Mouse (Mus musculus) gastrocnemius, adult 2 months (tissue): ENCODE results near the gene Olfr545. TPM values are rescaled to one million over a fixed set of nuclear protein-coding genes. Genes with fewer than 3 reads are reported as not detected.

ENCODE experiments used
- DNase-seq: peaks from one replicate; pipeline ENCODE4 v3.0.0; 2022
- H3K27ac ChIP-seq: fragments of 200-600 bp; 2 replicates; pipeline ENCODE4 v1.8.1; 2022; ENCODE audit warnings: mild to moderate bottlenecking
- H3K4me3 ChIP-seq: fragments of 200-600 bp; 2 replicates; pipeline ENCODE4 v1.8.1; 2022; ENCODE audit warnings: mild to moderate bottlenecking, moderate library complexity
- CTCF ChIP-seq: fragments of 200-600 bp; IDR thresholded peaks from 2 replicates; pipeline ENCODE4 v1.8.1; 2022; ENCODE audit warnings: antibody characterized with exemption, mild to moderate bottlenecking, moderate library complexity
- intact Hi-C: fragments of 180-260 bp; cut with DNase I; formaldehyde crosslinking; loops from one replicate; pipeline ENCODE4 v1.15.1; 2025
- long read RNA-seq, 2 experiments: library from polyadenylated mRNA; stranded (forward); transcript quantifications; one replicate each; pipeline ENCODE4 v2.0.0; 2021
- total RNA-seq, 2 experiments: library from RNA; stranded (reverse); gene quantifications; 2 replicates each; pipeline ENCODE4 v1.2.3; 2021

Gene Olfr545
- total RNA-seq, result not detected
- long read RNA-seq, experiment 1, result 0 reads
- long read RNA-seq, experiment 2, result 0 reads

GRCm38 (mm10) chr7:102499473-102499872 lies at the start of gene Olfr545:
TSS of gene Olfr545 (minus strand) at chr7:102499573.
- no peak within 1 kb of the TSS for H3K27ac ChIP-seq
- intact Hi-C loops, result no loop called here
- no peak within 1 kb of the TSS for H3K4me3 ChIP-seq
- DNase-seq, result no peak
- no peak for TF ChIP-seq CTCF

GRCm38 (mm10) chr7:102541251-102541650 lies 41.9 kb upstream of the Olfr545 start:
- no peak for TF ChIP-seq CTCF
- DNase-seq, result no peak
- Histone ChIP-seq H3K27ac (no peak overlapping the region), H3K4me3 (no peak overlapping the region)
- intact Hi-C loops, result no loop called here

GRCm38 (mm10) chr7:102540596-102540995 lies 41.2 kb upstream of the Olfr545 start, which contains the start of gene Olfr548-ps1:
TSS of gene Olfr548-ps1 (plus strand) at chr7:102540896.
- no peak for DNase-seq
- TF ChIP-seq CTCF, result no peak
- intact Hi-C loops, result no loop called here
- Histone ChIP-seq H3K27ac (no peak within 1 kb of the TSS), H3K4me3 (no peak within 1 kb of the TSS)

- no peak for DNase-seq
- TF ChIP-seq CTCF, result no peak
- Histone ChIP-seq H3K27ac (no peak within 1 kb of the TSS), H3K4me3 (no peak within 1 kb of the TSS)
- intact Hi-C loops, result no loop called here
These were observed 35.1 kb upstream of the Olfr545 start, which contains the start of gene Olfr547 for GRCm38 (mm10) chr7:102534449-102534848. TSS of gene Olfr547 (plus strand) at chr7:102534749.

- no peak overlapping the region for H3K27ac ChIP-seq
- H3K4me3 ChIP-seq, result no peak overlapping the region
- no peak for TF ChIP-seq CTCF
- intact Hi-C loops, result no loop called here
- DNase-seq, result no peak
These were observed 29.7 kb upstream of the Olfr545 start for GRCm38 (mm10) chr7:102529052-102529451.

GRCm38 (mm10) chr7:102517051-102517335 lies 17.6 kb upstream of the Olfr545 start:
- DNase-seq, result no peak
- intact Hi-C loops, result no loop called here
- no peak for TF ChIP-seq CTCF

GRCm38 (mm10) chr7:102516261-102517050 lies 17.1 kb upstream of the Olfr545 start:
- intact Hi-C loops, result no loop called here

More at GRCm38 (mm10) chr7:102517051-102517335, 17.6 kb upstream of the Olfr545 start:
- Histone ChIP-seq H3K27ac (no peak overlapping the region), H3K4me3 (no peak overlapping the region)

GRCm38 (mm10) chr7:102514144-102514543 lies 14.8 kb upstream of the Olfr545 start:
- H3K27ac ChIP-seq, result no peak overlapping the region
- intact Hi-C loops, result loop anchor here (5.0 kb wide), 2 partner anchors 53 to 403 kb away; partner anchors contain the start of genes Olfr571 and Trim21
- TF ChIP-seq CTCF, result no peak
- no peak for DNase-seq
- no peak overlapping the region for H3K4me3 ChIP-seq

More at GRCm38 (mm10) chr7:102516261-102517050, 17.1 kb upstream of the Olfr545 start:
- TF ChIP-seq CTCF, result no peak
- Histone ChIP-seq H3K4me3 (no peak overlapping the region), H3K27ac (no peak overlapping the region)
- DNase-seq, result no peak

- intact Hi-C loops, result loop anchor here (2.0 to 5.0 kb wide), 3 partner anchors 54 to 404 kb away; partner anchors contain the start of genes Olfr571 and Trim21
- peak; percentile 98 for TF ChIP-seq CTCF
- peak; percentile 92 for DNase-seq
- Histone ChIP-seq H3K27ac (peak overlapping the region; percentile 44; the same call in 1 of the 2 replicates), H3K4me3 (peak overlapping the region; percentile 74)
These were observed 13.6 kb upstream of the Olfr545 start for GRCm38 (mm10) chr7:102512814-102513435.

- intact Hi-C loops, result loop anchor here (2.0 to 5.0 kb wide), 3 partner anchors 55 to 405 kb away; partner anchors contain the start of genes Olfr571 and Trim21
- H3K27ac ChIP-seq, result no peak overlapping the region
- no peak for DNase-seq
These were observed 12.6 kb upstream of the Olfr545 start for GRCm38 (mm10) chr7:102511927-102512326.

GRCm38 (mm10) chr7:102509726-102510125 lies 10.4 kb upstream of the Olfr545 start:
- intact Hi-C loops, result loop anchor here (5.0 kb wide), 2 partner anchors 58 to 408 kb away; partner anchors contain the start of genes Olfr571 and Trim21
- no peak overlapping the region for H3K4me3 ChIP-seq
- no peak for TF ChIP-seq CTCF
- H3K27ac ChIP-seq, result no peak overlapping the region
- no peak for DNase-seq

More at GRCm38 (mm10) chr7:102511927-102512326, 12.6 kb upstream of the Olfr545 start:
- no peak overlapping the region for H3K4me3 ChIP-seq
- TF ChIP-seq CTCF, result no peak

- H3K27ac ChIP-seq, result no peak overlapping the region
- no peak for DNase-seq
- intact Hi-C loops, result no loop called here
- no peak overlapping the region for H3K4me3 ChIP-seq
- TF ChIP-seq CTCF, result no peak
These were observed 9.3 kb upstream of the Olfr545 start for GRCm38 (mm10) chr7:102508666-102509065.

- no peak overlapping the region for H3K27ac ChIP-seq
- DNase-seq, result no peak
- no peak for TF ChIP-seq CTCF
- H3K4me3 ChIP-seq, result no peak overlapping the region
- intact Hi-C loops, result no loop called here
These were observed 8.7 kb upstream of the Olfr545 start for GRCm38 (mm10) chr7:102508066-102508465.
